Mouse (Mus musculus) 3134 (cell line): ENCODE measurements around the gene Emilin2.
"Not testable (repeated sequence)": the region's sequence is repeated elsewhere in the genome, so short reads cannot be mapped to it uniquely, and the experiment has no call there.

Experiments used
- DNase-seq: peaks from one replicate; pipeline ENCODE4 v3.0.0-alpha.2; 2011; ENCODE audit warnings: low spot score; ENCODE audit not compliant: insufficient read length; ENCODE audit errors: extremely low read depth

Emilin2 gene

DNA sequence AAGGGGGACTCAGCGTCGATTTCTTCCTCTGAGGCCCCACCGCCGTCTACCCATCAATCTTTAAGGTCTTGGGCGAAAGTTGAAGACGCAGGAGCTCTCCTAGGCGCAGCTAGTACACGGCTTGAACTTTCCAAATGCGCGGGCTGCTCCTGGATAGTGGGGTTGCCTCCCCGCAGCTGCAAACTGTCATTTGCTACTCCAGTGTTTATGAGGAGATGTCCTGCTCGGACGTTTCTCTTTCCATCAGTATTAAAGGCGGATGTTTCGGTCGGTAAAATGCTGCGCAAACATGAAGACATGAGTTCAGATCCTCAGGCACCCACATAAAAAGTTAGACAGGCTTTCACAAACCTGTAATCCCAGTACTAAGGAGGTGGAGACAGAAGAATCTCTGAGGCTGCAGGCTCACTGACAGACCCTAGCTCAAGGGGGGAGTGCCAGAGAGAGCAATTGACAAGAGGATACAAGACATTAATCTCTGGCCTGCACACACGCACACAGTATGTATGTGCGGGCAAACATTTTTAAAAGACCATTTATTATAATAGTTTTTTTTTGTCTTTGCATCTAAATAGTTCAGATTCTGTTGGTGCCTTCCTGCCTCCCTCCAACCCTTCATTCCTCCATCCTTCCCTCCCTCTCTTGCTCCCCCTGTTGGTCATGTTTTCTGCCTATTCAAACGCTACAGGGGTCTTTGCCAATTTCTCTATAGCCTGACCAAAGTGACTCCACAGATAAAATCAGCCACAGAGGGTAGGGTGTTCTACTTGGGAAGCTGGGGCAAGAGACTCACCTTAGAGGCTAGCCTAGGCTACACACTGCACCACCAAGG is at the start of gene Emilin2:
Emilin2 (minus strand) TSS at position 639 of the 832 bp plus-strand sequence.
- DNase-seq = no peak

DNA sequence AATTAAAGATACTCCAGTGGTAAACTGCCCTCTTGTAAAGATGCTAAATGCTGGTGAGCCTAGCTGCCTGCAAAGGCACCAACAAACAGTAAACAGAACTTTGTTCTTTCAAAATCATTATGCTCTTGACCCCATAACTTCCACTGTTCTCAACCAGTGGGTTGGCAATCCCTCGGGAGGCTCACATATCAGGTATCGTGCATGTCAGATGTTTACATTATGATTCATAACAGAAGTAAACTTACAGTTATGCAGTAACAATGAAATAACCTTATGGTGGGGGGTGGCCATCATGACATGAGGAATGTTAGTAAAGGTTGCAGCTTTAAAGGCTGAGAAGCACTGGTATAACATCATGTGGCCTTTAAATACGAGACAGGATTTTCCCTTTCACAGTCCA is 43.7 kb upstream of the Emilin2 start:
- no peak for DNase-seq

DNA sequence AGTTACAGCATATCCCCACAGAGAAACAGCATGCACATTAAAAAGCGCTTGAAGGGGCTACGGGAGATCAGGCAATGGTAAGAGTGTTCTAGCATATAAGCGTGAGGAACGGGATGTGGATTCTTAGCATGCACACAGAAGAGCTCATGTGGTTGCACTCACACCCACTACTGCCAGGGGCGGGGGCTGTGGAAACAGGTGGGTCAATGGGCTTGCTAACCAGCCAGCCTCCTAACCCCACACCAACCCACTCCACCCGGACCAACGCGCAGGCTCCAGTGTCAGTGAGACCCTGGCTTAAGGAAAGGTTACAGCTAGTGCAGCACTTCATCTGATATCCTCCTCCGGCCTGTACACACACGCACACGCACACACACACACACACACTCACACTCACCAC is 42.4 kb upstream of the Emilin2 start:
- no peak for DNase-seq

DNA sequence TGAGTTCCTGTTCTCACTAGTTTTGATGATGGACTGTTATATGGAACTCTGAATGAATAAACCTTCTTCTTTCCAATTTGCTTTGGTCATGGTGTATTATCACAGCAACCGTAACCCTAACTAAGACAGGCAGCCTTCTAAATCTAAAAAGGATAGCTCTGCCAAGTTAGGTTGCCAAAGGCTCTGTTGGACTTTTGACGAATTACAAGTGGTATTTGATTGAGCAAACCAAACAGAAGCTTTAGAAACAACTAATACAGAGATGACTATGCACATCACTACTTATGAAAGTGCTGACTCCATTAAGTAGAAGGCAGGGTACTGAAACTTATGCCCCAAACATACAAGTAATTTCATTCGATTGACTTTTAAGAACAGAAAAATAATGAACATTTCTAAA is 36.4 kb upstream of the Emilin2 start:
- no peak for DNase-seq

DNA sequence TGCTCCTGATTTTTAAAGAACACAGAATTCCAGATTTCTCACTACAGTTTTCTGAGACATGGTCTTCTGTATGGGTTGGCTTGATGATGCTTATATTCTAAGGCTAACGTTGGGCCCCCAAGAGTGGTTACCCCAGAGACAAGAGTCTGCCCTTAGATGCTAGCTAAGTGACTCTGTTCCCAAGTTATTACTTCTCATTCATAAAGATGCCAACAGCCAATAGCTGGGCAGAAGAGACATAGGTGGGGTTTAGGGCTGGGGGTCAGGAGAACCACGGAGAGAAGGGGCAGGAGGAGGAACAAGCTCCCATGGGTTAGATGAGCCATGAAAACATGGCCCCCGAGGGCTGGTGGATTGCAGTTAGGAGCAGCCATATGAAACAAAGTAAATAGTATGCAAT is 30.2 kb upstream of the Emilin2 start:
- no peak for DNase-seq

DNA sequence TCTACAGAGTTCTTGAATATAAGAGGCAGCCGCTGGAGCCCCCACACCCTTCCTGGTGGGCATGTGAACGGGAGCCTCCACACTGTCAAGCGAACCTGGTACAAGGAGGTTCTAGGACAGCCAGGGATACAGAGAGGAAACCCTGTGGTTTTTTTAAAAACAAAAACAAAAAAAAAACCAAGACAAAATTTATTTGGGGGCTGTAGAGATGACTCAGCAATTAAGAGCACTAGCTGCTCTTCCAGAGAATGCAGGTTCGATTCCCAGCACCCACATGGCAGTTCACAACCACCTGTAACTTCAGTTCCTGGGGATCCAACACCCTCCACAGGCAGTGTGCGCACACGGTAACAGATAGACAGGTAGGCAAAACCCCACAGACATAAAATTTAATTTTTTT is 26.8 kb upstream of the Emilin2 start:
- no peak for DNase-seq

DNA sequence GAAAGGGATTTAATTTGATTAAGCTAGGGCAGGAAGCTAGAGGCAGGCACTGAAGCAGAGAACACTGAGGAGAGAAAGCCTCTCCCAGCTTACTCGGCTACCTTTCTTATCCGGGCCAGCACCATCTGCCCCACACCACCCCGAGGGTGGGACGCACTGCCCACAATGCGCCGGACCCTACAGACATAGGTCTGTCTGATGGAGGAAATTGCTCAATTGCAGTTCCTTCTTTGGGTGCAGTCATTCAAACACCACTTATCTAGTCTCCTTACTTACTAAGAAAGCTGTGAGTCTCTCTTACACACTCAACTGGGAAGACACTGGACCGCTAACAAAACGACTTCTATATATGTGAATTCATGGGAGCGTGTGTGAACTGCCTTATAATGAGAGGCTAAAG is 25.8 kb upstream of the Emilin2 start:
- no peak for DNase-seq

DNA sequence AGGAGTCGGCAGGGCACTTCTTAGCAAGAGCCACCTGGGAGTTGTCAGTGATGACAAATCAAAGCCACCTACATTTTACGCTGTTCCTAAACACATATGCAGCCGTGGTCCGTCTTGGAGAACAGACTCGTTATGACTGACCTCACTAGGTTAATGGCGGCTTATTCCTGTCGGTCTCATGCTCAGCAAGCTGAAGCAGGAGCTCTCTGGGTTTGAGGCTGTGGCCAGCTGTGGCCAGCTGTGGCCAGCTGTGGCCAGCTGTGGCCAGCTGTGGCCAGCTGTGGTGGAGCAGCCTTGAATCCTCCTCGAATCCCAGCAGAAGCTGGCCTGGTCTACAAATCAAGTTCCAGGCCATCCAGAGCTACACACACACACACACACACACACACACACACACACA is 24.6 kb upstream of the Emilin2 start:
- DNase-seq = no peak

DNA sequence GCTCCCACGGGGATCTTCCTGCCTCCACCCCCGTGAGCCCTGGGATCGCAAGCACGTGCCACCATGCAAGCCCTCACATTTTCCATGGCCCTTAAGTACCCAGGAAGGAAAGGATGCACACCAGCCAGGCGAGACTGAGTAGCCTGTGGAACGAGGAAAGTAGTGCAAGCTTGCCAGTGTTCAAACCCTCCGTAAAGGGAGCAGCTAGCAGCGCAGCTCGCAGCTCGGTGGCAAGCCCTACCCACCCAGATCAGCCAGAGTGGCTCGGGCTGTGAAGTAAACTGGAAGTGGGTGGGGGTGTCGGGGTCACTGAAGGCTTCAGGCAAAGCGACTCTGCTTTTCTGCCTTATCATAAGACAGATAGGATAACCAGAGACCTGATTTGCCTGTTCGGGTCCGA is 20.5 kb upstream of the Emilin2 start:
- no peak for DNase-seq

DNA sequence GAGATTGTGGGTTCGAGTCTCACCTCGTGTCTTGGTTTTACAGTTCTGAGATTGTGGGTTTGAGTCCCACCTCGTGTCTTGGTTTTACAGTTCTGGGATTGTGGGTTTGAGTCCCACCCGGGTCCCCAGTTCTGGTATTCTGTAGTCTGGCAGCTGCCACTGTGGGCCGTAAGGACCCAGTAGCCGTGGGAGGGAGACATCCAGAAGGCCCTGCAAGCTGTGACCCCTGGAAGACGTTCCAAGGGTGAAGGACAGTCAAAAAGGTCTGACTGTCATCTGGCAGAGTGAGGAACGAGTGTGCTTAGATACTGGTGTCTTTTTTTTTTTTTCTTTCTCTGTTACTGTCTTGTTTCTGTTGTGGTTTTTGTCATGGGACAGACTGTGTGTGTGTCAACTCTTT is 9.0 kb upstream of the Emilin2 start:
- DNase-seq = not testable (repeated sequence)

DNA sequence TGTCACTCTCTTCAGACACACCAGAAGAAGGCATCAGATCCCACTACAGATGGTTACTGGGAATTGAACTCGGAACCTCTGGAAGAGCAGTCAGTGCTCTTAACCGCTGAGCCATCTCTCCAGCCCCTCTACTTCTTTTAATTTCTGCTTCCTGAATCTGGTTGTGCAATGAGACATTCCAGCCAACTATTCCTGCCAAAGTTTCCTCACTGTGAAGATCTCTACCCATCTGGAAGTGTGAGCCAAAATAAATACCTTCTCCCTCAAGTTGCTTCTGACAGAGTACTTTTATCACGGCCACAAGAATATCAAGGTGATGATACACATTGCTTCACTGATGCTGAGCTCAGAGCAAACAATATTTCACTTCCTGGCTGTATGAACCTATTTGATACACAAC is 7.6 kb upstream of the Emilin2 start:
- peak; percentile 66 for DNase-seq

DNA sequence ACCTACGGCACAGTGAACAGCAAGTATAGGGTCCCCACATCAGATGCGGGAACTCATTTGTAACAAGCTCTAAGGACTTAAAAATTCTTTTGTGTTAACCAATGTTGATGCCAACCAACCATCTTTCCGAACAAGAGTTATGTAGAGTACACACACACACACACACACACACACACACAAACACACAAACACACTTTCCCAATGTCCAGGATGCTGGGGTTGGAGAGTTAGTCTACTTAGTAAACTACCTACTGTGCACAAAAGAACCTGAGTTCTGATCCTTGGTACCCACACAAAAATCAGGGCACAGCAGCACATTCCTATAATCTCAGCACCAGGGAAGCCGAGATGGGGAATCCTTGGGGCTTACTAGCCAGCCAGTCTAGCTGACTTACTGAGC is 5.8 kb upstream of the Emilin2 start:
- no peak for DNase-seq

DNA sequence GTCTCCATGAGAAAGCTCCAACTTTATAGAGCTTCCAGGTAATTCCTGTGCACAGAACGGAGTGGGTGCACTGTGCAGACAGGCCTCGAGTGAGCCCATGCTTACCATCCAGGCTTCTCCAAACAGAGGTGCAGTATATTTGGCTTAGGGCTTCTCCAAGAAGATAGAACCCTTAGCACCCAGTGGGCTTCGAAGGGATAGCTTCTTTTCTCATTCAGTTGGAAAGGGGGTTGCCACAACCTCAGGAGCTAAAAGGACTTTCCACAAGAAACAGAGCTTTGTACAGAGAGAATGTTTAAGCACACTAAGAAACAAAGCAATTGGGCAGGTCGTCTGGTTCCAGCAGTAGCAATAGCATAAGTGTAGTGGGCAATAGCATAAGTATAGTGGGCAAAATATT is 2.5 kb upstream of the Emilin2 start:
- DNase-seq = no peak

DNA sequence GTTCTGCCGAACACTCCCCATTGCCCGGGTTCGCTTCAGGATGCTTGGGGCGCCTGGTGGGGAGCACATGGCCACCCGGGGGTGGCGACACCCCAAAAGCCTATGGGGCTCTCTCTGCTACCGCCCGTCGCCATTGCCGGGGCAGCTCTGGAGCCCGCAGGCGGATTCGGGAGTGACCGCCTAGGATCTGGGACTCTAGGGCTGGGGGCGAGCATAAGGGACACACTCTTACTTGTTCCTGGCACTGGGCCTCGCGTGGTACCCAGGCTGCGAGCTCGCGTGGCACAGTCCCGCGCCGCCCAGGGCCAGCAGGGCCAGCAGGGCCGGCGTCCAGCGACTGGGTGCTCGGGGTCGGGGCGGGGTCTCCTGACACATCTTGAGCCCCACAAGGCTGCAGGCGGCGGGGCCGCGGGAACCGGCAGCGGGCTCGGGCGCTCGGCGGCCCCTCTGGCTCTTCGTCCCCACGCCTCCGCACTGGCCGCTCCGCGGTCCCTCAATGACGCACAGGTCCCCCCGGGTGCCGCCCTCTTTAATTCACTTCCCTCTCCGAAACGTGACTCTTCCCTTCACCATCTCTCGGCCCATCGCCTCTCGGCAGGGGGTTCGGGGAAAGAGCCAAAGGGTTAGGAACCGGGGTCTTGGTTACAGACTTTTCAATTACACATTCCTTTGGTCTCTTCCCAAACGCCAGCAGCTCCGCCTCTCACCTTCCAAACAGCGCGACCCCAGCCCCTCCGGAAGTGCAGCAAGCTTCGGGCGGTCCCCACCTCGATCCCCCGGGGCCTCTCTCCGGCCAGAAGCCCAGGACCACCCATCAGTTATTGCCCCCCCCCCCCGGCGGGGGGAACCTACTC is 1.1 kb downstream of the Emilin2 start:
- no peak for DNase-seq

DNA sequence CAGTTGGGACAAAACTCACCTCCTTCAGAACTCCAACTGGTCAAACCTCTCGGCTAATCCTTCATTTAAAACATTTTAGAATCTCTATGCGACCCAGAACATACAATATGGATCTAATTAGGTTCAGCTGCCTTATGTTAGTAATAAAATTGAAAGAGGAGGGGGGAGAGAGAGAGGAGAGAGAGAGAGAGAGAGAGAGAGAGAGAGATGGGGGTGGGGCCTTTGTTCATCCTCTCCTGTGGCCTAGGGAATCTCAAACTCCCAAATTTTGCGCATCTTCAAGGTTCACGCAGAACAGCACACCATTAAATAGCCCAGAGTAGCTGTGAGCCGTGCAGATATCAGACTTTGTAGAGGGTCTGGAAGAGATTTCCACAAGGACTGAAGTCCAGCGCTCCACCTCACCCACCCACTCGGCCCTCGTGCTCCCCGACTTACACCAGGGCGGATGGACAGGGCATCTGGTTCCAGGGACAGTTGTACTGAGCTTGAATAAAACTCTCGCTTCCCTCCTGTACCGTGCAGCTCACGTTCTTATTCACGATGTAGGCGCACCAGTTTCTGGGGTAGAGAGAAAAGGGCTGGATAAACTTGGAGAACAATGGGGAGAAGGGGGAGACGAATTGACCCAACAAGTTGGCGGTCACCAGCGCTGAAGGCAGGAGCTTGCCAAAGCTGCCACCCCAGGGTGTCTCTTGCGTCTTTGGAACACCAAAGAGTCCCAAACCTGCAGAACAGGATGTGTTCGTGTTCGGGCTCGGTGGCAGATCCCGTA is 1.9 kb downstream of the Emilin2 start:
- DNase-seq = no peak

DNA sequence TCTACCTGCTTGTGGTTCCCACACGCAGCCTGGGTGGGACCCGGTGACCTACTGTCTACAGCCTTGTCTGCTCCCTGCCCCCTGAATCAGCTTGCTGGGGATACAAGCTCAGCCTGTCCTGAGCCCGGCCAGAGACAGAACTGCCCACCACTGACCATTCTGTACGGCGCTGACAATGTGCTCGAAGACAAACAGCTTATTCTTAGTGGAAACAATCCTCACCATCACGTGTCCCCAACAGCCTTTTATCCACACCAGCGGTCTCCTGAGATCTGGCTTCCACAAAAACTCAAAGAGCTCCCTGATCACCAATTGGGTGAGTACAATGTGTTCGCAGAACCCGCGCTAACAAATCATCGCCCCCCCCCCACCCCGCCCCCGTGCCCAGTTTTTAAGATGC is 2.6 kb downstream of the Emilin2 start:
- DNase-seq = no peak

DNA sequence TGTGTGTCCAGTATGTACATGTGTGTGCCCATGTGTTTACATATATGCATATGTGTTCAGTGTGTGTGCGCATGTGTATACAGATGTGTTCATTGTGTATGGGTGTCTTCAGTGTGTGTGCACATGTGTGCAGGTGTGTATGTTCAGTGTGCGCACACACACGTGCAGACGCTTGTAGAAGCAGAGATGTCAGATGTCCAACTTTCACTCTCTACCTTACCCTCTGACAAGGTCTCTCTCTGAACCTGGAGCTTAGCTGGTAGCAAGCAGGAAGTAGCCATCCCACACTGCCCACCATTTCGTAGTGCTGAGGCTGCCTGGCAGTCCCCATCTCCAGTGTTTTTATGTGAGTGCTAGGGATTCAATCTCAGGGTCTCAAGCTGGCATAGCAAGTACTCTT is 3.5 kb downstream of the Emilin2 start:
- DNase-seq = no peak

DNA sequence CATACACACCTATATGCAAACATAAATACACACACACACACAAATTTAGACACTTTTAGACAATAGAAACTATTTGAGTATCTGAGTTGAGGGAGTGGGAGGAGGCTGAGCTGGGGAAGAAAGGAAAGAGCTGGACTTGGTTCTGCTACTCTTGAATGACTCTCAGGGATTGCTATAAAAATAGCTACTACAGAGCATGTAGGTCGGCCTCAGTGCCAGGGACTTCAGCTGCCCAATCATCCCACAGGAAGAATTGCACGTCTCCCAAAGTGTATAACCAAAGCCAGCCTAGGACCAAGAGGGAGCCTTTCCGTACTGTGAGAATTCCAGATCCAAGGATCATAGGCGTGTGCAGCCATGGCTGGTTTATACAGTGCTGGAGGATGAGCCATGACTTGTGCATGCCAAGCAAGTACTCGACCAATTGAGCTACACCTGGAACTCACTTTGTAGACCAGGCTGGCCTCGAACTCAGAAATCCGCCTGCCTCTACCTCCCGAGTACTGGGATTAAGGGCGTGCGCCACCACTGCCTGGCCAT is 4.5 kb downstream of the Emilin2 start:
- DNase-seq = no peak

DNA sequence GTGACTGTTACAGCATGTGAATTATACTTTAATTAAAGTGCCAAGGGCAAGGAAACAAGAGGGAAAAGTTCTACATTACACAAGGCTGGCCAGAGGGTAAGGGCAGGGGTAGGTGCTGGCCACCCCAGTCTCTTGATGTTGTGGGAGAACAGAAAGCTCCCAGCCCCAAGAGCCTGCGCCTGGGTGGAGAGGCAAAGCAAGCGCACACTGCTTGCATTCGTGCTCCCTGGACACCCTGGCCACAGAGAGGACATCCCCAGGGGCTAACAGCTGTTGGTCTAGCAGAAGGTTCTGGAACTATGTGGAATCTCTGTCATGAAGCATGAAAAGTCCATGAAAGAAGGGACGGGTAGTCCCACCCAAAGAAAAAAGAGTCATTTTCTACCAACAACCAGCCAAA is 5.1 kb downstream of the Emilin2 start:
- DNase-seq = no peak

DNA sequence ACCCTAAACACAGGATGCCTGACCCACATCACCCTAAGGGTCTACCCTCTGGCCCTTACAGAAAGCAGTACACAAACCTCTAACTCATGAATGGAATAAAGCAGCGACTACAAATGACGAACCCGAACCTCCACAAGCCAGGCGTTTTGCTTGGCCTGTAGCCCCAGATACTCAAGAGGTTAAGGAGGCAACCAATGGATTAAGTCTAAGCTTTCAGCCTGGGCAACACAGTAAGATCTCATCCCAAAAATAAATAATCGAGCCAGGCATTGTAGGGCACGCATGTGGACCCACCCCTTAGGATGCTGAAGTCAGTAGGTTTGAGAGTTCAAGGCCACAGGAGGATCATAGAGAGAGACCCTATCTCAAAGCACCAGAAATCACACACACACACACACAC is 5.7 kb downstream of the Emilin2 start:
- DNase-seq = no peak

DNA sequence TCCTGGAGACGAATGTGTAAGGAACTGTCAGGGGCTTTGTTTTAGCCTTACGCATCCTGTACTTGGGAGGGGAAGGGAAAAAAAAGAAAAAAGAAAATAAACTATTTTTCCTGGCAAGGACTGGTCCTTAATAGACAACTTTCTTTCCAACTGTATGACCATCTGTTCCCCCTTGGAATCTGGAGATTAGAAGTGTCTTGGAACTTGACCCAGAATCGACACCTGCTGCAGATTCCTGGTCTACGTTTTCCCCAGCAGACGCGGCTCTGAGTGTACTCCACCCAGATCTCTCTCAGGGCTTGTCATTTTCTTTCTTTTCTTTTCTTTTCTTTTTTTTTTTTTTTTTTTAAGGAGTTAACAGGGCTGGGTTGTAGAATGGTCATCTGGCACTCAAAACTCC is 8.3 kb downstream of the Emilin2 start:
- no peak for DNase-seq
